13 mouse cellular contexts compared by ENCODE assay signal in genomic region chr11:8958108-8958507, GRCm38 (mm10). TPM values are rescaled to one million over a fixed set of nuclear protein-coding genes. Genes with fewer than 3 reads are reported as not detected.
A peak's percentile ranks its signal among the peaks of the same experiment; 100 is the strongest.
DNase-seq lines count a peak whose midpoint lies in the region; ATAC-seq and TF ChIP-seq lines count a peak whose summit lies in the region.
"Had no signal": no experiment of that assay in that cellular context is flagged by ENCODE, and none has a peak within 500 bp of the region (broad histone marks: within the 10 kb centered on the region; RNA-seq: fewer than 3 reads in every experiment).

No protein-coding gene starts in this region.

- DNase-seq in forebrain, postnatal 0 days: no peak
- DNase-seq in forebrain, embryonic 10.5 days (ENCODE audit: extremely low spot score, low spot score): no peak
- DNase-seq in lung, postnatal 4 days: no peak
- DNase-seq in hindbrain, postnatal 0 days (ENCODE audit: low spot score): no peak
- DNase-seq in c-Kit-positive CD71-positive TER-119-positive erythroid progenitor cells, embryonic 14.5 days (ENCODE audit: low spot score): no peak
- DNase-seq: thymus, postnatal 25 days had no signal

- no peak for ATAC-seq in forebrain, postnatal 0 days
- ATAC-seq in lung, embryonic 15.5 days (ENCODE audit: borderline replicate concordance, extremely low read depth, low FRiP score, low TSS enrichment): no peak
- no peak for ATAC-seq in hindbrain, postnatal 0 days
- no peak for ATAC-seq in limb, embryonic 12.5 days (ENCODE audit: insufficient number of reproducible peaks, insufficient read depth, low FRiP score, low TSS enrichment, low read depth)
- ATAC-seq in monocyte, adult 5-6 weeks (replicated peaks; ENCODE audit: insufficient number of reproducible peaks, low FRiP score, low TSS enrichment, poor library complexity, severe bottlenecking): no peak
- ATAC-seq: liver, embryonic 12.5 days had no signal

- H3K4me2 ChIP-seq in forebrain, postnatal 0 days (ENCODE audit: low read depth): no peak overlapping the region
- no peak overlapping the region for H3K4me2 ChIP-seq in lung, embryonic 15.5 days
- no peak overlapping the region for H3K4me2 ChIP-seq in hindbrain, postnatal 0 days (ENCODE audit: low read depth, low read length)
- H3K4me2 ChIP-seq in limb, embryonic 12.5 days: no peak overlapping the region
- H3K4me2 ChIP-seq: liver, embryonic 12.5 days had no signal

- no peaks in the 10 kb centered on the region for H3K36me3 ChIP-seq in forebrain, postnatal 0 days (ENCODE audit: insufficient read depth)
- H3K36me3 ChIP-seq in forebrain, embryonic 10.5 days (replicated peaks): no peaks in the 10 kb centered on the region
- no peaks in the 10 kb centered on the region for H3K36me3 ChIP-seq in lung, embryonic 15.5 days
- H3K36me3 ChIP-seq in hindbrain, postnatal 0 days (ENCODE audit: insufficient read depth, low read length): no peaks in the 10 kb centered on the region
- H3K36me3 ChIP-seq in limb, embryonic 12.5 days: no peaks in the 10 kb centered on the region
- H3K36me3 ChIP-seq: heart, embryonic 10.5 days; liver, embryonic 12.5 days had no signal

- no peak overlapping the region for H3K4me3 ChIP-seq in forebrain, postnatal 0 days (ENCODE audit: low read depth, low read length)
- H3K4me3 ChIP-seq in forebrain, embryonic 10.5 days: no peak overlapping the region
- no peak overlapping the region for H3K4me3 ChIP-seq in lung, embryonic 15.5 days
- H3K4me3 ChIP-seq in hindbrain, postnatal 0 days (ENCODE audit: low read length): no peak overlapping the region
- no peak overlapping the region for H3K4me3 ChIP-seq in limb, embryonic 12.5 days (replicated peaks)
- H3K4me3 ChIP-seq: heart, embryonic 10.5 days; liver, embryonic 12.5 days had no signal

- H3K27me3 ChIP-seq in forebrain, postnatal 0 days (ENCODE audit: insufficient read depth, low read length): no peaks in the 10 kb centered on the region
- no peaks in the 10 kb centered on the region for H3K27me3 ChIP-seq in forebrain, embryonic 10.5 days (ENCODE audit: poor library complexity, severe bottlenecking)
- no peaks in the 10 kb centered on the region for H3K27me3 ChIP-seq in lung, embryonic 15.5 days
- no peaks in the 10 kb centered on the region for H3K27me3 ChIP-seq in hindbrain, postnatal 0 days (ENCODE audit: insufficient read depth, low read length)
- H3K27me3 ChIP-seq in limb, embryonic 12.5 days: no peaks in the 10 kb centered on the region
- H3K27me3 ChIP-seq: liver, embryonic 12.5 days had no signal

- WGBS in forebrain, postnatal 0 days: 47% methylated on average over 4 of the region's 4 CpGs
- 68% methylated on average over 4 of the region's 4 CpGs for WGBS in forebrain, embryonic 10.5 days
- WGBS in lung, embryonic 15.5 days: 21% methylated on average over 4 of the region's 4 CpGs
- WGBS in hindbrain, postnatal 0 days: 67% methylated on average over 4 of the region's 4 CpGs
- WGBS in limb, embryonic 12.5 days: 40% methylated on average over 4 of the region's 4 CpGs

- no peaks in the 10 kb centered on the region for H3K9me3 ChIP-seq in forebrain, postnatal 0 days (ENCODE audit: low read length)
- no peaks in the 10 kb centered on the region for H3K9me3 ChIP-seq in forebrain, embryonic 10.5 days
- no peaks in the 10 kb centered on the region for H3K9me3 ChIP-seq in lung, embryonic 15.5 days
- no peaks in the 10 kb centered on the region for H3K9me3 ChIP-seq in hindbrain, postnatal 0 days (ENCODE audit: low read length)
- no peaks in the 10 kb centered on the region for H3K9me3 ChIP-seq in limb, embryonic 12.5 days
- H3K9me3 ChIP-seq: heart, embryonic 10.5 days; liver, embryonic 12.5 days had no signal

- TF ChIP-seq CTCF in forebrain, postnatal 0 days (IDR thresholded peaks at IDR 0.05; ENCODE audit: low read depth): no peak
- TF ChIP-seq CTCF in hindbrain, postnatal 0 days (IDR thresholded peaks at IDR 0.05; ENCODE audit: low read depth): no peak

- 0 out of 2 replicates have a peak overlapping the region, but pooled peaks have one; percentile 16 for H3K27ac ChIP-seq in forebrain, postnatal 0 days (ENCODE audit: low read depth, low read length)
- no peak overlapping the region for H3K27ac ChIP-seq in forebrain, embryonic 10.5 days
- H3K27ac ChIP-seq in lung, embryonic 15.5 days: peak overlapping the region; percentile 73
- peak overlapping the region; percentile 29; the same call in 1 of the 2 replicates for H3K27ac ChIP-seq in hindbrain, postnatal 0 days
- H3K27ac ChIP-seq in limb, embryonic 12.5 days: peak overlapping the region; percentile 92
- H3K27ac ChIP-seq: heart, embryonic 10.5 days; liver, embryonic 12.5 days had no signal

- H3K9ac ChIP-seq in forebrain, postnatal 0 days: no peak overlapping the region
- H3K9ac ChIP-seq in lung, embryonic 15.5 days: no peak overlapping the region
- no peak overlapping the region for H3K9ac ChIP-seq in hindbrain, postnatal 0 days (replicated peaks; ENCODE audit: low read length)
- no peak overlapping the region for H3K9ac ChIP-seq in limb, embryonic 12.5 days (replicated peaks)
- H3K9ac ChIP-seq: liver, embryonic 12.5 days had no signal

- H3K4me1 ChIP-seq in forebrain, postnatal 0 days (ENCODE audit: insufficient read depth): no peaks in the 10 kb centered on the region
- 0 out of 2 replicates have a peak, but pooled peaks cover 5% of the 10 kb centered on the region for H3K4me1 ChIP-seq in forebrain, embryonic 10.5 days
- H3K4me1 ChIP-seq in lung, embryonic 15.5 days: peaks cover 7% of the 10 kb centered on the region; the same call in 1 of the 2 replicates
- no peaks in the 10 kb centered on the region for H3K4me1 ChIP-seq in hindbrain, postnatal 0 days (ENCODE audit: insufficient read depth, low read length)
- peaks cover 4% of the 10 kb centered on the region; the same call in 1 of the 2 replicates for H3K4me1 ChIP-seq in limb, embryonic 12.5 days (replicated peaks)
- H3K4me1 ChIP-seq: liver, embryonic 12.5 days had no signal

RNA-seq across cellular contexts. Expression of gene Pkd1l1, which starts 15.0 kb away (rescaled TPM):
- total RNA-seq in forebrain, postnatal 0 days (2014; rRNA removed): 0.23 and 0.33 TPM in 2 replicates
- polyA plus RNA-seq in forebrain, postnatal 0 days (2015; fragmentation: Nextera tagmentation; extraction: Ambion mirVana): 0.08 and 0.19 TPM in 2 replicates
- polyA plus RNA-seq in forebrain, embryonic 10.5 days (2016; fragmentation: Nextera tagmentation; extraction: Ambion mirVana): not detected in 2 replicates
- 0.10 and 0.11 TPM in 2 replicates for polyA plus RNA-seq in lung, embryonic 15.5 days (2015; fragmentation: Nextera tagmentation; extraction: Ambion mirVana)
- 0.37 and 0.40 TPM in 2 replicates for total RNA-seq in hindbrain, postnatal 0 days (2014; rRNA removed)
- polyA plus RNA-seq in hindbrain, postnatal 0 days (2015; fragmentation: Nextera tagmentation; extraction: Ambion mirVana): 0.19 and 0.33 TPM in 2 replicates
- 0.04 and 0.05 TPM in 2 replicates for polyA plus RNA-seq in limb, embryonic 12.5 days (2016; fragmentation: Nextera tagmentation; extraction: Ambion mirVana)
- total RNA-seq in monocyte, adult 5-6 weeks (2017): not detected in 3 replicates
- total RNA-seq: gastrocnemius, adult 18-20 months; hematopoietic stem cell, adult 5-6 weeks had no signal

RNA-seq across cellular contexts. Expression of gene Hus1, which starts 52.9 kb away (rescaled TPM):
- total RNA-seq in forebrain, postnatal 0 days (2014; rRNA removed): 9.7 and 13.6 TPM in 2 replicates
- polyA plus RNA-seq in forebrain, postnatal 0 days (2015; fragmentation: Nextera tagmentation; extraction: Ambion mirVana): 3.7 and 6.2 TPM in 2 replicates
- polyA plus RNA-seq in forebrain, embryonic 10.5 days (2016; fragmentation: Nextera tagmentation; extraction: Ambion mirVana): 25.2 and 25.8 TPM in 2 replicates
- polyA plus RNA-seq in lung, embryonic 15.5 days (2015; fragmentation: Nextera tagmentation; extraction: Ambion mirVana): 17.4 and 20.7 TPM in 2 replicates
- 17.3 and 20.0 TPM in 2 replicates for total RNA-seq in hindbrain, postnatal 0 days (2014; rRNA removed)
- polyA plus RNA-seq in hindbrain, postnatal 0 days (2015; fragmentation: Nextera tagmentation; extraction: Ambion mirVana): 9.5 and 10.1 TPM in 2 replicates
- polyA plus RNA-seq in limb, embryonic 12.5 days (2016; fragmentation: Nextera tagmentation; extraction: Ambion mirVana): 17.1 and 17.6 TPM in 2 replicates
- 3.9 to 10.8 TPM (median 9.6 TPM) in 3 replicates for total RNA-seq in monocyte, adult 5-6 weeks (2017)
